Mouse (Mus musculus) heart, embryonic 15.5 days (tissue): ENCODE data around the gene Lmo7. TPM values are rescaled to one million over a fixed set of nuclear protein-coding genes. Genes with fewer than 3 reads are reported as not detected.

Experiments used
- ATAC-seq: fragments of 200-750 bp; cut with Nextera tagmentation; replicated peaks from 2 replicates; pipeline ENCODE4 v1.8.0; 2017; ENCODE audit warnings: low read depth, moderate TSS enrichment; ENCODE audit not compliant: insufficient number of reproducible peaks, insufficient read depth, low FRiP score
- H3K27ac ChIP-seq: fragments of 300-500 bp; sonication (generic); 2 replicates; pipeline ENCODE4 v1.5.1; 2015; ENCODE audit warnings: mild to moderate bottlenecking, inconsistent platforms
- H3K27me3 ChIP-seq: fragments of 300-500 bp; sonication (generic); 2 replicates; pipeline ENCODE4 v1.6.1; 2015; ENCODE audit warnings: inconsistent platforms
- H3K36me3 ChIP-seq: fragments of 300-500 bp; sonication (generic); 2 replicates; pipeline ENCODE4 v1.6.1; 2015; ENCODE audit warnings: mild to moderate bottlenecking, inconsistent platforms
- H3K4me1 ChIP-seq: fragments of 300-500 bp; sonication (generic); replicated peaks from 2 replicates; pipeline ENCODE4 v1.6.1; 2015; ENCODE audit warnings: inconsistent platforms
- H3K4me2 ChIP-seq: fragments of 300-500 bp; sonication (generic); 2 replicates; pipeline ENCODE4 v1.6.1; 2015; ENCODE audit warnings: inconsistent platforms, mild to moderate bottlenecking, moderate library complexity
- H3K4me3 ChIP-seq: fragments of 300-500 bp; sonication (generic); 2 replicates; pipeline ENCODE4 v1.5.1; 2015; ENCODE audit warnings: mild to moderate bottlenecking, inconsistent platforms
- H3K9ac ChIP-seq: fragments of 300-500 bp; sonication (generic); 2 replicates; pipeline ENCODE4 v1.6.1; 2015; ENCODE audit warnings: mild to moderate bottlenecking, inconsistent platforms
- H3K9me3 ChIP-seq: fragments of 300-500 bp; sonication (generic); replicated peaks from 2 replicates; pipeline ENCODE4 v1.6.1; 2016; ENCODE audit warnings: inconsistent platforms
- WGBS: fragments of 180-500 bp; shearing (Covaris S2); methylation state at CpG from one replicate; pipeline ENCODE4 v1.1.7; 2015; ENCODE audit warnings: mixed read lengths; 5-methylcytosine and 5-hydroxymethylcytosine counted together
- polyA plus RNA-seq: library from polyadenylated mRNA; unstranded; fragments of >200 nt; fragmentation: Nextera tagmentation; extraction: Ambion mirVana; gene quantifications from 2 replicates; pipeline ENCODE4 v1.2.1, GENCODE M21; 2015

The Lmo7 gene
- polyA plus RNA-seq, result 230 and 261 TPM in 2 replicates

DNA sequence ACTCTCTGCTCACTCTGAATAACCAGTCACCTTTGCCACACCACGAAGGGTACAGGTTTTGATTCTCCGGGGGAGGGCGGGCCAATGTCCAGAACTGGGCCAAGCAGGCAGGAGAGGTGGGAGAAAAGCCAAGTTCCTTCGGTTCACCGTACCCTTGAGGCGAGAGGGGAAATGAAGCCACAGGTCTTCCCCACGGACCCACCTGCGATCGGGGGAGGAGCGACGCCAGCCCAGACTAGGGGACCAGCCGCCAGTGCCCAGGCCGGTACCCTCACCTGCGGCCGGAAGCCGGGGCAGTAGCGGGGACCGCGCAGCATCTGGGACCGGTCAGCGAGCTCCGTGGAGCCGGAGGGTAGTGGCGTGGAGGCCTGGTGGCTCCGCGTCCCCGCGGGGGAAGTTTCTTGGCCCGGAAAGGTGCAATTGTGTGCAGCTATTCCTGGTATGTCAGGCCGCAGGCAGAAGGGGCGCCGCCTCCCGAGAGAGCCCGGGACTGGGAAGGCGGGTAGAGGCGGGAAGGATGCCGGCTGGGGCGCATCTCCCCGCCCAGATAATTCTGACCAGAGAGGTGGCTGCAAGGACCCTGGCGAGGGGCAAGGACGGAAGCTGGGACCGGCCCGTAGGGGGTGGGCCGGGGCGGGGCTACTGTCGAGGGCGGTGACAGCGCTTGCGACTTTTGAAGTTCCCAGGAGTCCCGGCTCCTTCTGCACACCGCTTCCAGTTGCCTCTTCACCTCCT lies at the start of gene Lmo7, which contains the start of gene Gm9922:
Lmo7 (plus strand) TSS at position 721 of the 735 bp plus-strand sequence.
Gm9922 (minus strand) TSS at position 578 of the 735 bp plus-strand sequence.
- H3K4me2 ChIP-seq, result peak within 1 kb of the TSS; percentile 97
- no peaks in the 10 kb centered on the region for H3K9me3 ChIP-seq
- 0 out of 2 replicates have a peak, but pooled peaks cover 2% of the 10 kb centered on the region for H3K27me3 ChIP-seq
- H3K36me3 ChIP-seq, result no peaks in the 10 kb centered on the region
- peak within 1 kb of the TSS; percentile 57 for H3K27ac ChIP-seq
- ATAC-seq, result peak; percentile 91
- peaks cover 20% of the 10 kb centered on the region for H3K4me1 ChIP-seq
- peak within 1 kb of the TSS; percentile 87 for H3K4me3 ChIP-seq
- H3K9ac ChIP-seq, result peak within 1 kb of the TSS; percentile 79
- WGBS, result under 1% methylated on average over 51 of the region's 51 CpGs

DNA sequence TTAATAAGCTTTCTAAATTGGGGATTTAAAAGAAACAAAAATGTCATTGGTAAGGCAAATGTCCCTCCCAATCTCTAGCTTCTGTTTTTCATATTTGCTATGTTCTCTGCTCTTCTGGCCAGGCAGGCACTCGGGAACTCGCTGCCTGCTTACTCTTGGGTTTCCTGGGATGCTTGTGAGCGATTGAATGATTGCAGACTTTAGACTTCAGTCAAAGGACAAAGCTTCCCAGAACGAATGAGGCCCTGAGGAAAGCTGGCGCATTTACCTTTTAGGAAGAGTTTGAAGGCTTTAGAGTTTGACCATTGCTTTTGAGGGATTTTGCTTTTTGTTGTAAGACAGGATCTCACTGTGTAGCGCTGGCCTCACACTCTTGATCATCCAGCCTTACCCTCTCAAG lies 42.1 kb upstream of the Lmo7 start:
- Histone ChIP-seq H3K4me1 (no peaks in the 10 kb centered on the region), H3K36me3 (no peaks in the 10 kb centered on the region), H3K4me2 (no peak overlapping the region), H3K27me3 (no peaks in the 10 kb centered on the region), H3K4me3 (no peak overlapping the region), H3K9me3 (no peaks in the 10 kb centered on the region), H3K9ac (no peak overlapping the region), H3K27ac (no peak overlapping the region)
- 91% methylated on average over 6 of the region's 6 CpGs for WGBS
- no peak for ATAC-seq

DNA sequence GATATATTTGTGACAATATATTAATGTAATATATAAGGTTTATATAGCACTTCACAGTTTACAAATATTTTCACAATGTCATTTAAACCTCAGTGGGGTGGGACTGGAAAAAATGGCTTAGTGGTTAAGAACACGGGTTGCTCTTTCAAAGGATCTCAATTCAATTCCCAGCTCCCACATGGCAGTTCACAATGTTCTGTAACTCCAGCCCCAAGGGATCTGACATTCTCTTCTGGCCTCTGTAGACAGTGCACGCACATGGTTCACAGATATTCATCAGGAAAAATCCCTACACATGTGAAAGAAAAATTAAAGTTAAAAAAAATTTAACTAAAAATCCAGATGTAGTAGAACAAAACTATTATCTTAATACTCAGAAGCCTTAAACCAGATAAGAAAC lies 41.4 kb upstream of the Lmo7 start:
- 84% methylated on average over 2 of the region's 2 CpGs for WGBS
- Histone ChIP-seq H3K27ac (no peak overlapping the region), H3K36me3 (no peaks in the 10 kb centered on the region), H3K4me3 (no peak overlapping the region), H3K4me1 (no peaks in the 10 kb centered on the region), H3K9me3 (no peaks in the 10 kb centered on the region), H3K27me3 (no peaks in the 10 kb centered on the region), H3K4me2 (no peak overlapping the region), H3K9ac (no peak overlapping the region)
- ATAC-seq, result no peak

DNA sequence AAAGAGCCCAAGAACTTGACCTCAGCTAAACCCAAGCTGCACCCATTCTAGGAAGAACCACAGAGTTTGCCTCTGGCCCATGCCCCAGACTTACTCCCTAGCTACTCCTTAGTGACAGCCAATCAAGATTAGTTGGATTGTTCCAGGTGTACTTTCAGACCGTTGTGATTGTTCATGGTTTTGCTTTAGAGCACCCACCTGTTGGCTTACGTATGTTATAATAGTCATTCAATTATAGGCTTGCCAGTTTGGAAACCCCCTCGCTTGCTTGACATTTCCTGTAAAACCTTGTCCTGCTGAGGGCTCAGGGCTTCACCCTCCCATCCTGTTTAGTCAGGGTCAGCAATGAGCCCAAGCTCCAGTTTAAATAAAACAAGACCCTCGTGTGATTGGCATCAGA lies 25.3 kb upstream of the Lmo7 start:
- Histone ChIP-seq H3K9me3 (no peaks in the 10 kb centered on the region), H3K4me3 (no peak overlapping the region), H3K36me3 (no peaks in the 10 kb centered on the region), H3K27ac (no peak overlapping the region), H3K4me2 (no peak overlapping the region), H3K9ac (no peak overlapping the region), H3K27me3 (no peaks in the 10 kb centered on the region), H3K4me1 (no peaks in the 10 kb centered on the region)
- ATAC-seq, result no peak
- whole genome bisulfite sequencing, result 69% methylated on average over 4 of the region's 4 CpGs

DNA sequence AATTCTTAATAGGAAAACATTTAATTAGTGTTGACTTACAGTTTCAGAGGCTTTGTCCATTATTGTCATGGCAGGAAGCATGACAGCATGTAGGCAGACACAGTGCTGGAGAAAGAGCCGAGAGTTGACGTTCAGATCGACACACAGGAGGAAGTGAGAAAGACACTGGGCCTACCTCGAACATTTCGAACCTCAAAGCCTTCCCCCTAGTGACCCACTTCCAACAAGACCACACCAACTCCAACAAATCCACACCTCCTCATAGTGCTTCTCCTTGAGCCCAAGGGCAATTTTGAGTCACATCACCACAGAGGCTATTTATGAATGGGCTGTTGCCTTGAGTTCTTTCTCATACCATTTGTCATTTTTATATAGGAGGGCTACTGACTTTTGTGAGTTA lies 22.7 kb upstream of the Lmo7 start:
- H3K4me3 ChIP-seq, result no peak overlapping the region
- no peak for ATAC-seq
- H3K4me2 ChIP-seq, result no peak overlapping the region
- no peak overlapping the region for H3K27ac ChIP-seq
- H3K36me3 ChIP-seq, result no peaks in the 10 kb centered on the region
- H3K9me3 ChIP-seq, result no peaks in the 10 kb centered on the region
- WGBS, result 79% methylated on average over 5 of the region's 5 CpGs
- no peak overlapping the region for H3K9ac ChIP-seq
- H3K4me1 ChIP-seq, result no peaks in the 10 kb centered on the region
- no peaks in the 10 kb centered on the region for H3K27me3 ChIP-seq

DNA sequence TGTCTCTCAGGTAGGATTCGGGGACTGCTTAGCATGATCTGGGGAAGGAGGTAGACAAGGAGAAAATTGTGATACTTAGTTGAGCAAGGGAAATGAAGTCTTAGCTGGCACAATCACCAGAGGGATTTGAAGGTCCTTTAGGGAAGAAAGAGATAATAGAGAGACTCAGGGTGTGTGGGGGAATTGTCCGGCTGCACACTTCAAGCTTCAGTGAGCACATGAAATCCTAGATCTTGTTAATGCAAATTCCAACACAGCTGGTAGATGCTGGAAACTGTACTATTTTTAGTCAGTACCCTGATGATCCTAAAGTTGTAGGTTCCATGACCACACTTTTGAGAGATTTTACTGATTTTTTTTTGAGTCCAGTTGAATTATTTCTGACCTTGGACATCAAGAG lies 15.3 kb upstream of the Lmo7 start:
- H3K9ac ChIP-seq, result no peak overlapping the region
- WGBS, result 64% methylated on average over 2 of the region's 2 CpGs
- no peaks in the 10 kb centered on the region for H3K27me3 ChIP-seq
- no peaks in the 10 kb centered on the region for H3K9me3 ChIP-seq
- no peak overlapping the region for H3K4me3 ChIP-seq
- ATAC-seq, result no peak
- H3K4me2 ChIP-seq, result no peak overlapping the region
- no peaks in the 10 kb centered on the region for H3K36me3 ChIP-seq
- no peaks in the 10 kb centered on the region for H3K4me1 ChIP-seq
- no peak overlapping the region for H3K27ac ChIP-seq

DNA sequence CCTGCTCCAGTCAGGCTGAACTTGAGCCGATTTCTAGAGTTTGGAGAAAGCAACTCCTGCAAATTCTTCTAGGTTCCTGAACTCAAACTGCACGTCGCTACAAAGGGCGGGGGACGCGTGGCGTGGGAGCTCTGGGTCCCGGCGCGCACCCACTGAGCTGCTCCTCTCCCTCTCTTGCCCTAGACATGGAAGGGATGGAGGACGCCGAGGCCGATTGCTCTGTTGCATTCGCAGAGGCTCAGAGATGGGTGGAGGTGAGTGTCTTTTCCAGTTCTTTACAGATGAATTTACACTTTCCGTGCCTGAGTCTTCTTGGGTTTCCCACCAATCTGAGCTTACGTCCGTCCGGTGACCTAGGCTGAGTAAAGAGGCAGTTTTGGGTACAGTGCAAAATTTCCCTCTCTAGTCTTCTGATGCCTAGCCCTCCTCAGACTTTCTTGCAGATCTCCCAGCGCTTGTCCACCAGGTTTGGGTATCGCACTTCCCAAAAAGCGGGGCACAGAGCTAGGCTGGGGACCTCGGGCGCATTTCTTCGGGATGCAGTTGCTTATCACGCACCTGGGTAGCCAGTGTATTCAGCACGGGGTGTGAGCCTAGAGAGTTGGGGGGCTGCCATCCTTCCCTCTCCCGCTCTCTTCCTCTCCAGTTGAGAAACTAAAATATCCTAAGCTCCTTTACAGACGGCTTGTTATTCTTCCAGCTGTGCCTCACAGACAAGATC lies 375 bp downstream of the Lmo7 start:
- ATAC-seq, result peak; percentile 21; the same call in 1 of the 2 replicates
- 1% methylated on average over 28 of the region's 28 CpGs for WGBS
- Histone ChIP-seq H3K27ac (no peak overlapping the region), H3K9me3 (no peaks in the 10 kb centered on the region), H3K4me3 (peak overlapping the region; percentile 87), H3K4me1 (peaks cover 20% of the 10 kb centered on the region), H3K27me3 (0 out of 2 replicates have a peak, but pooled peaks cover 2% of the 10 kb centered on the region), H3K9ac (peak overlapping the region; percentile 79; the same call in 1 of the 2 replicates), H3K36me3 (no peaks in the 10 kb centered on the region), H3K4me2 (peak overlapping the region; percentile 97)

DNA sequence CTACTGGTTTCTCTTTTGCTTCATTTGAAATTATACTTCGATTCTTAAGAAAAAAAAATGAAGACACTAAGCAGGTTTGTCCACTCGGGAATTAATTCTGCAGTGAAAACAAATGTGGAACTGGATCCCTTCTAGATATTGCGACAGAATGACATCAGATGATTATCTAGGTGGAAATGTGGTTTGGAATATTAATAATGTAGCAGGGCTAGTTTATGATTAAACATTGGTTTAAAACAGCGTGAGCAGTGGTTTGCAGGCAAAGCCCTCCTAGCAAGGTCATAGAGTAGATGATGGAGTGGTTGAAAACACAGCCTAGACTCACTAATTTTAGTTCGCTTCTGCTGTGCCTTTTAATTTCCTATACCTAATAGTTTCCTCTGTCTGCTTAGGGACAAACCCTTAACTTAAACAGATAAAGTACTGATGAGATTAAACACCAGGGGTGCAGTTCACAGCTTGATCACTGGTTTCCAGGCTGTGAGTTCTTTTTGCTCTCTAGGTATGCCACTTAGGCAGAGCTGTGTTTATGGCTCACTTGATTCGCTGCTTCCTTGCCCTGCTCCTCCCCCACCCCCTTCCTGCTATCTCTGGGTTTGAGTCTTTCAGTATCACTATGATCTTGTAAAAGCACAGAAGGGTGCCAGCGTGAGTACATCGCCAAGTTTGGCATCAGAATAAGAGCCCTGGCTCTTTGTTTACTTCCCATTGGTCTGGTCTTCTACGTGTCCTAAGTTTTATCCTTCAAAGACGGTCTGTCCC lies 4.0 kb downstream of the Lmo7 start:
- Histone ChIP-seq H3K4me1 (peaks cover 8% of the 10 kb centered on the region), H3K9me3 (no peaks in the 10 kb centered on the region), H3K36me3 (no peaks in the 10 kb centered on the region), H3K4me2 (no peak overlapping the region), H3K4me3 (no peak overlapping the region), H3K27ac (no peak overlapping the region), H3K27me3 (0 out of 2 replicates have a peak, but pooled peaks cover 2% of the 10 kb centered on the region), H3K9ac (no peak overlapping the region)
- WGBS, result 29% methylated on average over 10 of the region's 10 CpGs
- ATAC-seq, result no peak

DNA sequence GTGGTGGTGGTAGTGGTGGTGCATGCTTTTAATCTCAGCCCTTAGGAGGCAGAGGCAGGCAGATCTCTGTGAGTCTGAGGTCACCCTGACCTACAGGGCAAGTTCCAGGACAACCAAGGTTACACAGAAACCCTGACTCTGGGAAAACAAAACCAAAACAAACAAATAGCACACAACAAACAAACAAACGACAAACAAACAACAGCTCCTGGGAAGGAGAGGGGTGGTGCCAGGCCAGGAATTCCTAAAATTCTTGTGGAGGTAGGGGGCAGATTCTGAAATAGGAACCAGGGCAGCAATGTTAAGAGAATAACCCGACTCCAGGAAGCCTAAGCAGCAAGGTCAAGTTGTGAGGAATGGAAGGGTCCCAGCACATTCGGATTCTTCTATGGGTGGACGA lies 7.7 kb downstream of the Lmo7 start:
- H3K4me1 ChIP-seq, result no peaks in the 10 kb centered on the region
- no peak overlapping the region for H3K4me2 ChIP-seq
- no peaks in the 10 kb centered on the region for H3K36me3 ChIP-seq
- no peaks in the 10 kb centered on the region for H3K27me3 ChIP-seq
- no peak overlapping the region for H3K9ac ChIP-seq
- ATAC-seq, result no peak
- H3K9me3 ChIP-seq, result no peaks in the 10 kb centered on the region
- WGBS, result 75% methylated on average over 4 of the region's 4 CpGs
- no peak overlapping the region for H3K4me3 ChIP-seq
- H3K27ac ChIP-seq, result no peak overlapping the region

DNA sequence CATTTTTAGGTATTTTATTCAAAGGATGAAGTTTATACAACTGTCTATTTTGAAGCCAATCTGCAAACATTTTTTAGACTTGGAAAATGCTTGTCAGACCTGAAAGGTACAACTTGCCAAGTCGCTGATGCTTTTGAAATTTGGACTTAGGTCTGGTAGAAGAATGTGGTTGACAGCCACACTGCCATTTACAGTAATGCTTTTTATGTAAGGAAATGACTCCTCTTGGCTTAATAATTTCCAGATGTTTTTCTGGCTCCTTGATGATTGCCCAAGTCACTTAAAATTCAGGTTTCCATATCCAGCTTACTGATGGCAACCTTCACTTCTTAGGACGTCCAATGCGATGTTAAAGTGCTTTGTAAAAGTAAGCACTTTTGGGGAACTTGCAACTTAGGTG lies 16.9 kb downstream of the Lmo7 start:
- ATAC-seq, result no peak
- H3K4me3 ChIP-seq, result no peak overlapping the region
- 74% methylated on average over 3 of the region's 3 CpGs for WGBS
- H3K27me3 ChIP-seq, result no peaks in the 10 kb centered on the region
- no peak overlapping the region for H3K9ac ChIP-seq
- H3K9me3 ChIP-seq, result no peaks in the 10 kb centered on the region
- no peak overlapping the region for H3K27ac ChIP-seq
- H3K4me1 ChIP-seq, result no peaks in the 10 kb centered on the region
- no peak overlapping the region for H3K4me2 ChIP-seq
- no peaks in the 10 kb centered on the region for H3K36me3 ChIP-seq

DNA sequence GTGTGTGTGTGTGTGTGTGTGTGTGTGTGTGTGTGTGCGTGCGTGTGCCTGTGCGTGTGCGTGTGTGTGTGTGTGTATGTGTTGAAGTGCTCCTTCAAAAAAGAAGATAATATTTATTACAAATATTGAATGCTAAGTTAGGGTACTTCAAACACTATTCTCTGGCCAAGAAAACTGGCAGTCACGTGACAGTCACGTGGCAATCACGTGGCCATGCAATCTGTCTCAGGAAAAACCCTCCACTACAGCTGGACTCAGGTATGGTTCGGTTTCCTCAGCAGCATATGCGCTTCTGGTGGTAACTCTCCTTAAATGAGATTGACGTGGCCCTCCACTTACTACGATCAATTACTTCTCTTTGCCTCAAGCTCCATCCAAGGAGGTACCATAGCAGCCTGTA lies 18.1 kb downstream of the Lmo7 start:
- Histone ChIP-seq H3K36me3 (no peaks in the 10 kb centered on the region), H3K4me3 (no peak overlapping the region), H3K4me1 (no peaks in the 10 kb centered on the region), H3K9ac (no peak overlapping the region), H3K27ac (no peak overlapping the region), H3K27me3 (no peaks in the 10 kb centered on the region), H3K9me3 (no peaks in the 10 kb centered on the region), H3K4me2 (no peak overlapping the region)
- no peak for ATAC-seq
- 88% methylated on average over 11 of the region's 11 CpGs for WGBS
